Mouse (Mus musculus) limb, embryonic 10.5 days (tissue): Measurements from ENCODE around the gene Jdp2. TPM values are rescaled to one million over a fixed set of nuclear protein-coding genes. Genes with fewer than 3 reads are reported as not detected.
A peak's percentile ranks its signal among the peaks of the same experiment; 100 is the strongest.

ENCODE experiments used
- DNase-seq: peaks from one replicate; pipeline ENCODE4 v3.0.0-alpha.2; 2017; ENCODE audit warnings: low spot score
- H3K27ac ChIP-seq: fragments of 300-500 bp; sonication (generic); 2 replicates; pipeline ENCODE4 v1.5.1; 2016; ENCODE audit warnings: mild to moderate bottlenecking
- H3K27me3 ChIP-seq: fragments of 300-500 bp; sonication (generic); 2 replicates; pipeline ENCODE4 v1.6.1; 2016; ENCODE audit warnings: low read depth, mild to moderate bottlenecking; ENCODE audit not compliant: poor library complexity, severe bottlenecking
- H3K36me3 ChIP-seq: fragments of 300-500 bp; sonication (generic); 2 replicates; pipeline ENCODE4 v1.6.1; 2016; ENCODE audit warnings: mild to moderate bottlenecking, moderate library complexity
- H3K4me1 ChIP-seq: fragments of 300-500 bp; sonication (generic); 2 replicates; pipeline ENCODE4 v1.6.1; 2016
- H3K4me3 ChIP-seq: fragments of 300-500 bp; sonication (generic); 2 replicates; pipeline ENCODE4 v1.5.1; 2016; ENCODE audit warnings: mild to moderate bottlenecking, moderate library complexity
- H3K9me3 ChIP-seq: fragments of 300-500 bp; sonication (generic); replicated peaks from 2 replicates; pipeline ENCODE4 v1.6.1; 2016; ENCODE audit warnings: mild to moderate bottlenecking
- WGBS: fragments of 180-500 bp; shearing (Covaris S2); methylation state at CpG from one replicate; pipeline ENCODE4 v1.1.7; 2016; 5-methylcytosine and 5-hydroxymethylcytosine counted together
- polyA plus RNA-seq: library from polyadenylated mRNA; unstranded; fragments of >200 nt; fragmentation: Nextera tagmentation; extraction: Ambion mirVana; gene quantifications from 2 replicates; pipeline ENCODE4 v1.2.1, GENCODE M21; 2016

Jdp2 gene
- polyA plus RNA-seq, 1 experiment from 2014 or later: not detected

DNA sequence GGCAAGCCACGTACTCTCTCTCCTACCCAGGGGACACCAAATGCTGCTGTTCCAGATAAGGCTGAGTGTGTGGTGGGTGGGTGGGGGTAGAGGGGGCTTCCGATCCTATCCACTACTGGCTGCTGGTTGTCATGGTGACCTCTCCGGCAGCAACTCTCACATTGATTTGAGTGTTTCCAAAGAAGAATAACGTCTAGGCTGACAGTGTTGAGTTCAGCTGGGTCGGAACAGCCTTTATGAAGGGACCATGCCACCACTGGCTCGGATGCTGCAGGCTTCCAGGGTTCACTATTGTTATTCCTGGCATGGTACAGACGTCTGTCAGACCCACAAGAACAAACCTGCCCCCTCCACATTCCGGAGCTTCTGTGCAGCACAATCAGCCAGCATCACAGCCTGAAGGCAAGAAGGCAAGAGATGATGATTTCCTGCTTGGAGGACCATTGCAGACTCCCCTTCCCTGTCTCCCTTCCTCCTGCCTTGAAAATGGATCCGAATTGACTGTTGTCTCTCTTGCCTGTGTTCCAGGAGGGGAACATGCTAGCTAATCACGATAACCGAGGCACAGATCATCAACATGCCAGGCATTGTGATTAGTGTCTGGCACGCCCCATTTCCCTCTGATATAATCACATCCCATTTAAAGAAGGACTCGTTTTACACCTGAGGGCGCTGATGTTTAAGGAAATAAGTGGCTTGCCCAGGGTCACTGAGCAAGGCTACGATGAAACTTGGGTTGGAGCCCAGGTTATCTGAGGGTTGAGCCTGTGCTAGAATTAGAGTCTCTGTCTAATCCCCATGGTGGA is 17.4 kb upstream of the Jdp2 start:
- H3K4me3 ChIP-seq: no peak overlapping the region
- H3K36me3 ChIP-seq: no peaks in the 10 kb centered on the region
- H3K4me1 ChIP-seq: peaks cover 11% of the 10 kb centered on the region
- DNase-seq: no peak
- H3K27me3 ChIP-seq: no peaks in the 10 kb centered on the region
- no peak overlapping the region for H3K27ac ChIP-seq
- WGBS: 62% methylated on average over 15 of the region's 15 CpGs
- H3K9me3 ChIP-seq: no peaks in the 10 kb centered on the region

DNA sequence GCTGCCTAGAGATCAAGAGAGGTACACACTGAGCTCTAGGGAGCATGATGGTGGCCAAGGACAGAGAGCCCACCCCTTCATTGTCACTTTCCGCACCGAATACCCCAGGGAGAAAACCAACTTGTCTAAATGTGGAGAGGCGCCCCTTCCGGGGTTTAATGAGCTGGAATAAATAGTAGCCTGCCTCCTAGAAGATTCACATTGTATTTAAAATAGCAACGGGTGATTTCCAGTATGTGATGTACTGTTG is 16.8 kb upstream of the Jdp2 start:
- peaks cover 11% of the 10 kb centered on the region for H3K4me1 ChIP-seq
- no peak overlapping the region for H3K27ac ChIP-seq
- no peaks in the 10 kb centered on the region for H3K9me3 ChIP-seq
- WGBS: 96% methylated on average over 5 of the region's 5 CpGs
- no peaks in the 10 kb centered on the region for H3K36me3 ChIP-seq
- H3K4me3 ChIP-seq: no peak overlapping the region
- no peaks in the 10 kb centered on the region for H3K27me3 ChIP-seq
- no peak for DNase-seq

DNA sequence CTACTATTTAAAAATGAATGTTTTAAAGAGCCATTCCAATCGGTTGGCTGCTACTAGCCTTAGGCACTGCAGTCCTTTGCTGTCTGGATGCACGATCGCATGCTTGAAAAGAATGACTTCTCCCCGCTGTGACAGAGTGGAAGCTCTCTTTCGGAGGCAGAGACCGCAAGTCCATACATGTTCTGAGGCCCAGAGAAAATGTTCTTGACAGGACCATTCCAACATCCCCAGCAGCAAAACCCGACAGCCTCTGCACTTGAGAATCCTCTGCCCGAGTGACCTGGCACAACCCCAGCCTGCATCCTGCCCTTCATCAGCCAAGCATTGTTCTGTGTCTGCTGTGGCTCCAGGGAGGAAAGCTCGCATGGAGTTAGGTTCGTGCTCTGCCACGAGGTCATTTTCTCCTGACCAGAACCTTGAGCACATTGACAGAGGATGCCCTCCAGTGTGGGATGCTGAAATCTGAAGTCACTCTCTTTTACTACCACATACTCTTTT is 13.0 kb upstream of the Jdp2 start:
- no peak overlapping the region for H3K27ac ChIP-seq
- H3K9me3 ChIP-seq: no peaks in the 10 kb centered on the region
- WGBS: 79% methylated on average over 11 of the region's 11 CpGs
- H3K4me1 ChIP-seq: peaks cover 20% of the 10 kb centered on the region
- no peaks in the 10 kb centered on the region for H3K36me3 ChIP-seq
- no peak overlapping the region for H3K4me3 ChIP-seq
- no peak for DNase-seq
- no peaks in the 10 kb centered on the region for H3K27me3 ChIP-seq

DNA sequence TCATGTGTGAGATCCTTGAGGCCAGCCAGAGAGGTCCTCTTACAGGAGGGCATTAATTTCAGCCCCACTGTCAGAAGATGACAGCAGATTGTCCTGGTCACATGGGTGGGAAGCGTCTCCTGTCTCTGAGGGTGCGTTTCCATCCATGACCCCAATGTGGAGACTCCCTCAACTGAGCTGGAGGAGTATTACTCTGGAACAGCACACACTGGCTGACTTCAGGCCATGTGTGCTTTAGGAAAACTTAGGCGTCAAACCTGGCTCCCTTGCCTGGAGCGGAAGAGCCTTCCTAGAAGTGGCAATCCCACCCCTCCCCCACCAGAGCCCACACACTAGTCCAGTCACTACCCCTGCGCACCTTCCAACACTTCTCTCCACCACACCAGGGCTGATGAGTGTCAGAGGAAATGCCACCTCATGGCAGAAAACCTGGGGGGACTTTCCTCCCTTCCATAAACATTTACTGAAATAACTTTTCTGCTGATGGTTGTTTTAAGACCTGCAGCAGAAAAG is 8.9 kb upstream of the Jdp2 start:
- Histone ChIP-seq H3K27me3 (no peaks in the 10 kb centered on the region), H3K4me3 (no peak overlapping the region), H3K9me3 (no peaks in the 10 kb centered on the region), H3K36me3 (no peaks in the 10 kb centered on the region), H3K27ac (no peak overlapping the region), H3K4me1 (peaks cover 9% of the 10 kb centered on the region)
- no peak for DNase-seq
- WGBS: 37% methylated on average over 5 of the region's 5 CpGs

DNA sequence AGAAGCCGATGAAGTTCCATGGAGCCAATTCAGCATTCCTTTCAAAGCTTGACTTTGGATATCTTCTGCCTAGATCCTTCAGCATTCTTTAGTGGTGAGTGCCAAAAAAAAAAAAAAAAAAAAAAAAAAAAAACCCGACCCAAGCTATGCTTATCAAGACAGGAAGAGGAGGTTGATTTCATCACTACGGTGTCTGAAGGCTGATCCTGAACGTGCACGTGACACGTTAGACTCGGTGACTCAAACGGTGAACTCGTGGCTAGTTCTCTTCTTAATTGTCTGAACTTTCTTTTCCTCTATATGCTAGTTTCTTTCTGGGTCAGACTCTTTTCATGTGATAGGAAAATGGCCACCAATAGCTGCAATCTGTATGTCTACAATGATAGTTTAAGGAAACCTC is 5.9 kb upstream of the Jdp2 start:
- Histone ChIP-seq H3K4me3 (no peak overlapping the region), H3K36me3 (no peaks in the 10 kb centered on the region), H3K27ac (no peak overlapping the region), H3K9me3 (no peaks in the 10 kb centered on the region), H3K27me3 (peaks cover 17% of the 10 kb centered on the region), H3K4me1 (peaks cover 9% of the 10 kb centered on the region)
- DNase-seq: no peak
- 87% methylated on average over 9 of the region's 9 CpGs for WGBS

DNA sequence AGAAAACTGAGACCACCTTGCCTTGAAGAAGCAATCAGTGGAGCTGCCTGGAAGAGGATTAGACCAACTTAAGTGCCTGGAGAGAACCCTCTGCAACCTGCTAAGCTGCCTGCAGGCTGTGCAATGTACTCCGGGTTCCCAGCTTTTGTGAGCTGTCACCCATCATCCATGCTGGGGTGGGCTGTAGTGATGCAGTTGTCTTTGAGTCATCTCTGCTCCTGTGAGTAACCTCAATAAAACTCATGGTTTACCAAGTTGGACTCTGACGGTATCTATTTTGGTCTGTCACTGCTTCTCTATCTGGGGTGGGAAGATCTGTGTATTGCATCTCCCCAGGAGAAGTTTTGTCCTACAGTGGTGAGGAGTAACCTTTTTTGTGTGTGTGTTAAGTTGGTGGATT is 4.4 kb upstream of the Jdp2 start:
- no peaks in the 10 kb centered on the region for H3K9me3 ChIP-seq
- H3K4me1 ChIP-seq: peaks cover 19% of the 10 kb centered on the region
- H3K27me3 ChIP-seq: peaks cover 31% of the 10 kb centered on the region
- H3K4me3 ChIP-seq: no peak overlapping the region
- DNase-seq: no peak
- H3K27ac ChIP-seq: no peak overlapping the region
- WGBS: 89% methylated on average over 2 of the region's 2 CpGs
- H3K36me3 ChIP-seq: no peaks in the 10 kb centered on the region

DNA sequence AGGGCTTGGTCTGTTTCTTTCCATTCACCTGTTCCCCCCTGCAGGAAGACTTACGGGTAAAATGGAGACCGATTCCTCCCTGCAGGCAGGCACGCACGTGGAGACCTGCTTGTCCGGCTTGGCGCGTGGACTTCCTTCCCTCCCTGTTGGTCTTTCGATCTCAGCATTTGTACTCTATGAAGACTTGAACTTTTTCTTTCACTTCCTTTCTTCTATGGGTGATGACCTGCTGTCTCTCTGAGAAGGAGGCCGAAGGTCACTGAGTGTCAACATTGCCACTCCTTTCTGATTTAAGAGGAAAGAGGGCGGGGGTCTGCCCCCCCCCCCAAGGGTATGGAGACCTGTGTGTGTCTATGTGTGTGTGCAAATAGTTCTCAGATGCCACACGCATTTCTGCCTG is 774 bp upstream of the Jdp2 start:
- WGBS: 58% methylated on average over 11 of the region's 11 CpGs
- Histone ChIP-seq H3K4me1 (peaks cover 21% of the 10 kb centered on the region), H3K4me3 (peak overlapping the region; percentile 77; the same call in 1 of the 2 replicates), H3K36me3 (no peaks in the 10 kb centered on the region), H3K9me3 (no peaks in the 10 kb centered on the region), H3K27ac (no peak overlapping the region), H3K27me3 (peaks cover 67% of the 10 kb centered on the region)
- no peak for DNase-seq

DNA sequence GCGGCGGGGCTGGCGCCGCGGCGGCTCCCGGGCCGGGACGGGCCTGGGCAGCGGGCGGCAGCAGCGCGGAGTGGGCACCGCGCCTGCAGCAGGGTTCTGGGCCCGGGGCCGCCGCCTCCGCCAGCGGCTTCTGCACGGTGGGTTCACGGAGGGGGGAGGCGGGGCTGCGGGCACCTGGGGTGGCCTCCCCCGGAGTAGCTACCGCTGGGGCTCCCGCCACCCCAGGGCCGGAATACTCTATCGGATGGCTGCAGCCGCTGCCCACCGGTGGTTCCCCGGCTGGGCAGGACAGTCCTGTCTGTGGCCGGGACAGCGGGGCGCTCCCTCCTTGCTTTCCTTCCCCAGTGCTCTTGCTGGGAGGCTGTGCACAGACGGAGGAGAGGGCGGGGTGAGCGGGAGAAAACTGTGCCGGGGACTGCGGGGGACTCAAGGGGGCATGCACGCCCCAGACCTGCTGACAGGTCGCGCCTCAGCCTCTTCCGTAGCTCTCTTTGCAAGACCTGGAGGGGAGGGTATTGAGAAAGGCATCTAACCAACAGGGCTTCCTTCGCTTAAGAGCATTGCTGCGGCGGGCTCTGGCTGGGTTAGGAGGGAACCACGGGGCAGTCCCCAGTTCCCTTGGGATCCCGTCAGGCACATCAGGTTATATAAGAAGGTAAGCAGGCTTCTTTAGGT is 788 bp downstream of the Jdp2 start:
- Histone ChIP-seq H3K4me3 (peak overlapping the region; percentile 77), H3K4me1 (peaks cover 26% of the 10 kb centered on the region), H3K27ac (peak overlapping the region; percentile 84), H3K36me3 (no peaks in the 10 kb centered on the region), H3K27me3 (peaks cover 76% of the 10 kb centered on the region), H3K9me3 (no peaks in the 10 kb centered on the region)
- peak; percentile 61 for DNase-seq
- under 1% methylated on average over 49 of the region's 49 CpGs for WGBS

DNA sequence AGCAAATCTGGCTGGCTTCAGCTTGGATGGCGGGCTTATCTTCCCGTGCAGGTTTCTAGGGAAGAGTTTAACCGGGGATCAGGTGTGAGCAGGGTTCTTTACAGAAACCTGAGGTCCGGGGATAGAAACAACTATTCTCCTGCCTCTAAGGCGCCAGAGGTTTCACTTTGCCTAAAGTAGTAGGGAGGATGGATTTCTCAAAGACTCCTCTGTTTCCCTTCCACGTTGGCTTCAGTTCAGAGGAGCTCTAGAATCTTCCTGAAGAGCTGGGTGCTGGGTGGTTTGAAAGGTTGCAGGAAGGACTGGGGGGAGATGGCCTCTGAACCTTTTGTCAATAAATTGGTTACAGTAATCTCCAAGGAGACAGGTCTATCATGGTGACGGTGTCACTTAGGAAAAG is 1.8 kb downstream of the Jdp2 start:
- Histone ChIP-seq H3K4me3 (peak overlapping the region; percentile 77; the same call in 1 of the 2 replicates), H3K4me1 (peaks cover 26% of the 10 kb centered on the region), H3K36me3 (no peaks in the 10 kb centered on the region), H3K27ac (no peak overlapping the region), H3K9me3 (no peaks in the 10 kb centered on the region), H3K27me3 (peaks cover 76% of the 10 kb centered on the region)
- WGBS: 41% methylated on average over 7 of the region's 7 CpGs
- DNase-seq: no peak

DNA sequence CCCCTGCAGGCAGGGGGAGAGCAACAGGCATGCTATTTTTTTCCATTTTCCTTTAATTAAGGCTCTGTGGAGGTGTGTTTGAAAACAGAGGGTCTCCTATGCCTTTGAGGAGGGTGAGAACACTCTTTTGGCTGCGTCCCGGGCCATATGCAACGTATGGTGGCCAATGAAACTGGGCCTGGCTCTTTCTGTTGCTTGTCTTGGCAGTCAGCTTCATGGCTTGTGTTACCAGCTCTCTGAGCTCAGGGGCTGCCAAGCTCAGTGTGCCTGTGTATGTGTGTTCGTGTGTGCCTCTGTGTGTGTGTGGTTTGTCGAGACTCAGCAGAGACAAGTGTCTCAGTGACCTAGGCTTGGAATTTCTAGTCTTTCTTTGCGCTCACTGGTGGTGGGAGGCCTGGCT is 2.7 kb downstream of the Jdp2 start:
- H3K9me3 ChIP-seq: no peaks in the 10 kb centered on the region
- H3K4me3 ChIP-seq: no peak overlapping the region
- H3K4me1 ChIP-seq: peaks cover 26% of the 10 kb centered on the region
- no peak for DNase-seq
- H3K27ac ChIP-seq: no peak overlapping the region
- H3K36me3 ChIP-seq: no peaks in the 10 kb centered on the region
- peaks cover 71% of the 10 kb centered on the region for H3K27me3 ChIP-seq
- whole genome bisulfite sequencing: 93% methylated on average over 6 of the region's 6 CpGs

DNA sequence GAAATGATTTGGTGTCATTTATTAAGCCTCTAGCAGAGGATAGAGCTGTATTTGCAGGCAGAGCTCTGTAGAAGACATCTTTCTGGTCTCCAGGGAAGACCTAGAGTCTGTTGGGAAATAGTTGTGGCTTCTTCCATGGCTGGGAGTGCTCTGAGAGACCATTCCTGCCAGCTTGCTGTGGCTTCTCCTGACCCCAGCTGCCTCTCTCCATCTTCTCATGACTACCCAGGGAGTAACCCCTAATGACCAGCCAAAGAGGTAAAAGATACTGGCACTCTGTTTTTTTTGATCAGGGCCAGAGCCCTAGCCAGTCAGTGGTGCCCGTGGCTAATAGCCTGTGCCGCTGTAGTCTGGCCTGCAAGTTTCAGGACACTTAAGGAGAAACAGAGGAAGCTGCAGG is 3.3 kb downstream of the Jdp2 start:
- H3K27ac ChIP-seq: no peak overlapping the region
- no peak for DNase-seq
- no peak overlapping the region for H3K4me3 ChIP-seq
- peaks cover 67% of the 10 kb centered on the region for H3K27me3 ChIP-seq
- peaks cover 26% of the 10 kb centered on the region for H3K4me1 ChIP-seq
- 84% methylated on average over 2 of the region's 2 CpGs for WGBS
- no peaks in the 10 kb centered on the region for H3K9me3 ChIP-seq
- no peaks in the 10 kb centered on the region for H3K36me3 ChIP-seq

DNA sequence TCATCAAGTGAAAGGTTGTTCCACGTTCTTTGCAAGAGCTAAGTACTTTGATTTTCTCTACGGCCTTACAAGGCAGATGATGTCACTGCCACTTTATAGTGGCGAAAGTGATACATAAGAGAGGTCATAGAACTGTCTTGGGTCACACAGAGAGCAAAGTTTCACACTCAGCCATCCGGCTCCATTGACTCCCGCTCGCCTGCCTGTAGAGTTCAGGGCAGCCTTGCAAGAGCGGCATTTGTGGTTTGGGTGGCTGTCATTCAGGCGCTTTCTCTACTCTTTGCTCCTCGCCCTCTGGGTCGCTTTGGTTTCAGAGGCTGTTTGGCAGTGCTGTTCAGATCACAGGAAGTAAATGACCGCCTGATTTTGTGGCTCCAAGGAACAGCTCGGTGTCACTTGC is 4.0 kb downstream of the Jdp2 start:
- 69% methylated on average over 12 of the region's 12 CpGs for WGBS
- no peak overlapping the region for H3K27ac ChIP-seq
- peaks cover 61% of the 10 kb centered on the region for H3K27me3 ChIP-seq
- no peak overlapping the region for H3K4me3 ChIP-seq
- H3K4me1 ChIP-seq: peaks cover 26% of the 10 kb centered on the region
- no peaks in the 10 kb centered on the region for H3K36me3 ChIP-seq
- no peak for DNase-seq
- no peaks in the 10 kb centered on the region for H3K9me3 ChIP-seq

DNA sequence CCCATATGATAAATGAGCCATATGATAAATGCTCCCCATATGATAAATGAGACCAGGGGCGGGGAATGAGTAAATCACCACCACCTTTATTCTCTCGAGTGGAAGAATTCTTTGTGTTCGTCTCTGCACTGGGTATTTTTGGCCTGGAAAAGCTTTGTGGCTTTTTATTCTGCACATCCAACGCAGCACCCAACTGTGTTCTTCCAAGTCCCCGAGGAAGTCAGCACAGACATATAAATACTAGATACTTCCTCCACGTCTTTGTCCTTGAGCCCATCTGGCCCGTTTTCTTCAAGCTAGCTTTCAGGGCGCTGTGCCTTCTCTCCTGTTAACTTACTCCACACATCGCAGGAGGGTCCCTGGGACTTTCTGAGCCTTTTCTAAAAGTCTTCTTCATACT is 4.9 kb downstream of the Jdp2 start:
- Histone ChIP-seq H3K4me3 (no peak overlapping the region), H3K36me3 (no peaks in the 10 kb centered on the region), H3K9me3 (no peaks in the 10 kb centered on the region), H3K4me1 (peaks cover 20% of the 10 kb centered on the region), H3K27me3 (peaks cover 51% of the 10 kb centered on the region), H3K27ac (no peak overlapping the region)
- DNase-seq: no peak
- WGBS: 82% methylated on average over 9 of the region's 9 CpGs
